Mouse (Mus musculus) embryonic facial prominence, embryonic 13.5 days (tissue): ENCODE measurements around the gene Bpifb1. TPM values are rescaled to one million over a fixed set of nuclear protein-coding genes. Genes with fewer than 3 reads are reported as not detected.
"Not testable (repeated sequence)": the region's sequence is repeated elsewhere in the genome, so short reads cannot be mapped to it uniquely, and the experiment has no call there.

Source experiments
- ATAC-seq: fragments of 200-750 bp; cut with Nextera tagmentation; 2 replicates; pipeline ENCODE4 v1.8.0; 2017; ENCODE audit warnings: low read depth; ENCODE audit not compliant: insufficient number of reproducible peaks, insufficient read depth, low FRiP score, low TSS enrichment
- H3K27ac ChIP-seq: fragments of 300-500 bp; sonication (generic); 2 replicates; pipeline ENCODE4 v1.5.1; 2015; ENCODE audit warnings: moderate library complexity, mild to moderate bottlenecking, inconsistent platforms
- H3K27me3 ChIP-seq: fragments of 300-500 bp; sonication (generic); 2 replicates; pipeline ENCODE4 v1.6.1; 2015; ENCODE audit warnings: mild to moderate bottlenecking, inconsistent platforms
- H3K36me3 ChIP-seq: fragments of 300-500 bp; sonication (generic); 2 replicates; pipeline ENCODE4 v1.6.1; 2015; ENCODE audit warnings: mild to moderate bottlenecking, inconsistent platforms
- H3K4me1 ChIP-seq: fragments of 300-500 bp; sonication (generic); 2 replicates; pipeline ENCODE4 v1.6.1; 2015; ENCODE audit warnings: inconsistent platforms
- H3K4me2 ChIP-seq: fragments of 300-500 bp; sonication (generic); 2 replicates; pipeline ENCODE4 v1.6.1; 2015; ENCODE audit warnings: moderate library complexity, mild to moderate bottlenecking, inconsistent platforms
- H3K4me3 ChIP-seq: fragments of 300-500 bp; sonication (generic); 2 replicates; pipeline ENCODE4 v1.5.1; 2015; ENCODE audit warnings: mild to moderate bottlenecking, inconsistent platforms
- H3K9ac ChIP-seq: fragments of 300-500 bp; sonication (generic); 2 replicates; pipeline ENCODE4 v1.6.1; 2015; ENCODE audit warnings: mild to moderate bottlenecking, inconsistent platforms
- H3K9me3 ChIP-seq: fragments of 300-500 bp; sonication (generic); 2 replicates; pipeline ENCODE4 v1.6.1; 2016; ENCODE audit warnings: inconsistent platforms
- WGBS: fragments of 180-500 bp; shearing (Covaris S2); methylation state at CpG from one replicate; pipeline ENCODE4 v1.1.7; 2015; ENCODE audit warnings: mixed read lengths; 5-methylcytosine and 5-hydroxymethylcytosine counted together
- polyA plus RNA-seq: library from polyadenylated mRNA; unstranded; fragments of >200 nt; fragmentation: Nextera tagmentation; extraction: Ambion mirVana; gene quantifications from 2 replicates; pipeline ENCODE4 v1.2.1, GENCODE M21; 2015

The Bpifb1 gene
- polyA plus RNA-seq, 1 experiment from 2014 or later: not detected

DNA sequence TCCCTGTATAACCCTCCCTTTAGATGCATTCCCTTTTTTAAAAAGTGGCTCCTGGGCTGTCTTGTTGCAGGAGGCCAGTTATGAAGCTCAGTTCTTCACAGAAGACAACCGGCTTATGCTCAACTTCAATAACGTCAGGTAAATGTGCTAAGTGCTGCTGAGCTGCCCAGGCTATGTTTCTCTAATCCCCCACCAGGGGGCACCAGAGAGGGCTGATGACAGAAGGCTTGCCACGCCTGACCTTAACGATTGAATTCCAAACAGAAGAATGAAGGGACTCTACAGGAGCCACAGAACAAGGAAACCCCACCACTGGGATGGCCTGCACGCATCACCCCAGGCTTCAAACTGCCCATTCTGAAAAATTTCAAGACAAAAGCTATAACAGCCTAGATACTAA is 24.6 kb downstream of the Bpifb1 start:
- Histone ChIP-seq H3K4me3 (no peak overlapping the region), H3K36me3 (no peaks in the 10 kb centered on the region), H3K9ac (no peak overlapping the region), H3K9me3 (no peaks in the 10 kb centered on the region), H3K27ac (no peak overlapping the region), H3K27me3 (no peaks in the 10 kb centered on the region), H3K4me2 (no peak overlapping the region), H3K4me1 (no peaks in the 10 kb centered on the region)
- WGBS: 13% methylated on average over 5 of the region's 5 CpGs
- ATAC-seq: no peak

DNA sequence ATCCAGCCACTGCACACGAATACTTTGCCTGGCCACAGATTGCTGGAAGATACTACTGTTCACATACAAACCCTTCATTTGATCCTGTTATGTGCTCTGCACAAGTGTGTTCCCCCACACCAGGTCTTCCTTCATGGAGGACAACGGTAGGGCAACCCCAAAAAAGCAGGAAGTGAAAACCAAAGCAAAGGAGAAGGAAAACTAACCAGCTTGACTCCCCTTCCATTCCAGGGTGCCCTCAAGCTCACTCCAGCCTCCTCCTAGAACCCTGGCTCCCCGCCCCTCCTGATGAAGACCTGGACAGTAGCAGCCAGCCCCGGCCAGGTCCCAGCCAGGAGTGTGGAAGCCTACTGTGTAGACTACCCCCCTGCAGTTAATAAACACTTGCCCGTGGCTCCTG is 29.3 kb downstream of the Bpifb1 start:
- Histone ChIP-seq H3K4me2 (no peak overlapping the region), H3K9ac (no peak overlapping the region), H3K9me3 (no peaks in the 10 kb centered on the region), H3K4me3 (no peak overlapping the region), H3K27ac (no peak overlapping the region), H3K36me3 (no peaks in the 10 kb centered on the region), H3K4me1 (peaks cover 12% of the 10 kb centered on the region), H3K27me3 (no peaks in the 10 kb centered on the region)
- 77% methylated on average over 5 of the region's 5 CpGs for WGBS
- no peak for ATAC-seq

DNA sequence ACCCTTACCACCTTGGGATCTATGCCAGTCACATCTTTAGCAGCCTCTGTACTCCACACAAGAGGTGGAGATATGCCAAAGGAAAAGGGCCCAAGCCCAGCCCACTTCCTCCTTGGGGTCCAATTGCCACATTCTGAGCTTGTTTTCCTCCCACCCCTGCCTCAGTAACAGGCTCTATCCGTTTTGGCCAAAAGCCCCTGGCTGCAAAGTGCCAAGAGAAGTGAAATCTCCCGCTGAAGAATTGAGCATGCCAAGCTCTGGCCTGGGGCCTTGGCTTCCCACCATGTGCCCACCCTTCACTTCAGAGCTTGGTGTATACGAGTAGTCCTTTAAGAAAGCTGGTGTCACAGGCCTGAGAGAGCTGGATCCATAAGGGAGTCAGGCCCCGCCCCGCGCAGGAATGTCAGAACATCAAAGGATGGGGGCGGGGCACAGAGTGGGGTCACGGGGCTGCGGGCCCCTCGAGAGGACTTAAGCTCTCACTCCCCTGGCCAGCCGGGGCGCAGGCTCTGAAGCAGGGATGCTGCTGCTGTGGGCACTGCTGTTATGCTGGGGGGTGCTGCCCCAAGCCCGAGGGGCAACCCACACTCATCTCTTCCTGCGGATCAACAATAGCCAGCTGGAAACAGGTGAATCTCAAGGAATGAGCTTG is 32.8 kb downstream of the Bpifb1 start, which contains the start of gene Bpifb5:
Gene Bpifb5 (plus strand): TSS at position 478 of the 652 bp plus-strand sequence.
- ATAC-seq: peak; percentile 65; the same call in 1 of the 2 replicates
- Histone ChIP-seq H3K27ac (no peak within 1 kb of the TSS), H3K4me2 (peak within 1 kb of the TSS; percentile 31)

DNA sequence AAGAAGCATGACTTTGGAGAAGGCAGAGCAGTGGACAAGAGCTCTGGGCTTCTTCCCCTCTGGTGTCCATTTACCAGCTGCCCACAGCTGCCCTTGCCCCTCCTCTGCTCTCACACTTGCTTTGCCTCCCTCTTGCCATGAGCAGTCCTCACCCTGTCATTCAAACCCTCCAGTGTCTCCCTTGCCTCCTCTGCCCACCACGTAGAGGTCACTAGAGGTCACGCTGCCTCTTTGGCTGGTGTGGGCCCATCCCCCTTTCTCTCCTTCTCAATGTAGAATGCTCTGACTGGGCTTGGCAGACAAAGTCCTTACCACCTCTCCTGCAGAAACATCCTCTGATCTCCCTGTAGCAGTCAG is 33.3 kb downstream of the Bpifb1 start:
- Histone ChIP-seq H3K36me3 (no peaks in the 10 kb centered on the region), H3K27me3 (no peaks in the 10 kb centered on the region), H3K9ac (no peak overlapping the region), H3K4me3 (no peak overlapping the region), H3K9me3 (no peaks in the 10 kb centered on the region), H3K4me2 (peak overlapping the region; percentile 31; the same call in 1 of the 2 replicates), H3K27ac (no peak overlapping the region), H3K4me1 (peaks cover 33% of the 10 kb centered on the region)
- ATAC-seq: no peak
- 14% methylated on average over 2 of the region's 2 CpGs for WGBS

More for the DNA sequence above, 32.8 kb downstream of the Bpifb1 start, which contains the start of gene Bpifb5:
- H3K9ac ChIP-seq: no peak within 1 kb of the TSS
- H3K4me1 ChIP-seq: peaks cover 30% of the 10 kb centered on the region
- H3K36me3 ChIP-seq: no peaks in the 10 kb centered on the region
- no peak within 1 kb of the TSS for H3K4me3 ChIP-seq
- H3K9me3 ChIP-seq: no peaks in the 10 kb centered on the region
- no peaks in the 10 kb centered on the region for H3K27me3 ChIP-seq
- 4% methylated on average over 14 of the region's 14 CpGs for WGBS

DNA sequence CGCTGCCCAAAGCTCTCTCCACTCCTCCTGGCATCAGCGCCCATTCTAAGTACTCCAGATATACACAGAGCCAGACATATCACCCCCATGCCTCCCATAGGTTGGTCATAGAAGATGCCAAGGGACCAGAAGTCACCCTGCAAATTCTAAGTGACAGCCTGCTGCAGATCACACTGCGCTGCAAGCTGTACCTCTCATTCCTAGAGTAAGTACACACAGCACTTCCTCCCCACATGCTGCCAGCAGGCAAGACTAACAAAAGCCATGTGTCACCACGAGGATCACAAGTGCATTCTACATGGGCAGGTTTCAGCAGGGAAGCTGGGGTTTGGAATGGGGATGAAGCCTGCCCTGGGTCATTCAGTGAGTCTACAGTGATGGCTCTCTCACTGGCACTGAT is 36.4 kb downstream of the Bpifb1 start:
- Histone ChIP-seq H3K9ac (0 out of 2 replicates have a peak overlapping the region, but pooled peaks have one; percentile 21), H3K4me1 (peaks cover 36% of the 10 kb centered on the region), H3K4me2 (no peak overlapping the region), H3K36me3 (no peaks in the 10 kb centered on the region), H3K4me3 (no peak overlapping the region), H3K9me3 (no peaks in the 10 kb centered on the region), H3K27ac (no peak overlapping the region), H3K27me3 (no peaks in the 10 kb centered on the region)
- 55% methylated on average over 4 of the region's 4 CpGs for WGBS
- no peak for ATAC-seq

DNA sequence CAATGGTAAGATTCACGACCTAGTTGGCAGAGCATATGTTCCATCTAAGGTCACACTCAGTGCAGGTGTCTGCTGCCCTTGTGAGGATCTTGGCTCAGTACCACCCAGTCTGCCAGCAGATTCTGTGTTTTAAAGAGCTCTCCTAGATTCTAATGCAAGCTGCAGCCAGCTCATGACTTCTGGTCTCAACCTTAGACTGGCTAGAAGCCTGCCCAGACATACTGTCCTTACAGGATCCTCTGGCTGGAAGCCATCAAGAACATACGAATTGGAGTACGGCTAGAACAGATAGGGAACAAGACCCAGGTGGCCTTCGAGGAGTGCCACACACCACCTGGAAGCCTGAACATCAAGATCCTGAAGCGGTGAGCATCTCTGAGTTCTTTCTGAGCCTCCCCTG is 37.2 kb downstream of the Bpifb1 start:
- ATAC-seq: no peak
- H3K4me1 ChIP-seq: peaks cover 36% of the 10 kb centered on the region
- 81% methylated on average over 5 of the region's 5 CpGs for WGBS
- no peaks in the 10 kb centered on the region for H3K9me3 ChIP-seq
- no peak overlapping the region for H3K27ac ChIP-seq
- no peak overlapping the region for H3K9ac ChIP-seq
- no peak overlapping the region for H3K4me3 ChIP-seq
- no peaks in the 10 kb centered on the region for H3K36me3 ChIP-seq
- no peak overlapping the region for H3K4me2 ChIP-seq
- H3K27me3 ChIP-seq: no peaks in the 10 kb centered on the region

DNA sequence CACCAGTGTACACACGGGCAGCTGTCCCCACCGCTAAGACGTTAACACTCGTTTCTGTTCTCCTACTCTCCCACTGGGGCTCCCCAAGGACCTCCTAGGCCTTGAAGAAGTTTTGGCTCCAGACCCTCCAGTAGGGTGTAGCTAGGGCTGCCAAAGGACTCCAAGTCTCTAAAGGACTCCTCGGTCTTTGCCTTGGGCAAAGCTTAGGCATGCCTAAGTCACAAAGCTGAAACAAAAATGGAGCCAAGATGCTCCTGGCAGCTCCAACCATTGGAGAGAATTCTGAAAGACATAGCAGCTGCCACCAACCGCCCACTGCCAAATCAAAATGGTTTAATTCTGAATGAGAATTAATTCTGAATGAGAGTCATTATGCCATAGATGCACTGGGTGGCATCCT is 42.8 kb downstream of the Bpifb1 start:
- Histone ChIP-seq H3K36me3 (no peaks in the 10 kb centered on the region), H3K4me3 (no peak overlapping the region), H3K4me2 (no peak overlapping the region), H3K9ac (no peak overlapping the region), H3K27me3 (no peaks in the 10 kb centered on the region), H3K4me1 (peaks cover 6% of the 10 kb centered on the region; the same call in 1 of the 2 replicates), H3K27ac (no peak overlapping the region), H3K9me3 (no peaks in the 10 kb centered on the region)
- no peak for ATAC-seq
- 90% methylated on average over 6 of the region's 6 CpGs for WGBS

DNA sequence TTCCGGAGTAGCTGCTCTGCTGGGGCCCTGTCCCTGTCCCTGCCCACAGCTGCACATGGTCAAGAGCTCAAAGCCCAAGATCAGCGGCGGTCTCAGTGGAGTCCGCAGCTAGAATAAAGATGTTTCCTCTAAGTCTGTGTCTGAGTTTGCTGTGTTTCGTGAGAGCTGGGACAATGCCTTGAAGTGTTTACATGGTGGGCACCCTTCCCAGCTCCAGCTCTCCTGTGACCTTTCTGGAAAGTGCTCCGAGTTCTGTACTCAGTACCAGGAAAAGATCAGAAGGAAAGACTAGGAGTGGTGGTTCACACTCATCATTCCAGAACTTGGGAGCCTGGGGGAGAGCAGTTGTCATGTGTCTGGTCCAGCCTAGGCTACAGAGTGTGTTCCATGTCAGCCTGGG is 50.2 kb downstream of the Bpifb1 start:
- Histone ChIP-seq H3K27ac (no peak overlapping the region), H3K9ac (no peak overlapping the region), H3K27me3 (no peaks in the 10 kb centered on the region), H3K4me3 (no peak overlapping the region), H3K4me1 (no peaks in the 10 kb centered on the region), H3K36me3 (no peaks in the 10 kb centered on the region), H3K9me3 (no peaks in the 10 kb centered on the region), H3K4me2 (no peak overlapping the region)
- 84% methylated on average over 6 of the region's 6 CpGs for WGBS
- ATAC-seq: no peak

DNA sequence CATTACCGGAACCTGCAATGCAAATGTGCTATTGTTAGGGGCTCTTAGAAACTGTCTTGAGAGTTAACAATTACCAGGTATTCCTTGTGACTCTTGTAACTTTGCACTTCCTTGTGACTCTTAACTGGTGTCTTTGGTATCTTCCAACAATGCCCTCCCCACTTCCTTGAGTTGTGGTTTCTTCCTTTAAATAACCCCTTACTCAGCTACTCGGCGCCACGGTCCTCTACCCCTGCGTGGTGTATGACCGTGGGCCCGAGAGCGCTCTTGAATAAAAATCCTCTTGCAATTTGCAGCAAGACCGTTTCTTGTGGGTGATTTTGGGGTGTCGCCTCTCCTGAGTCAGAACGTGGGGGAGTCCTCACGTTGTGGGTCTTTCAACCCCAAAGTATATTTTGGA is 52.1 kb downstream of the Bpifb1 start:
- not testable (repeated sequence) for H3K4me1 ChIP-seq, H3K27me3 ChIP-seq, H3K4me3 ChIP-seq, H3K9me3 ChIP-seq, H3K27ac ChIP-seq, H3K9ac ChIP-seq, H3K36me3 ChIP-seq, ATAC-seq, H3K4me2 ChIP-seq
- WGBS: 92% methylated on average over 11 of the region's 12 CpGs

DNA sequence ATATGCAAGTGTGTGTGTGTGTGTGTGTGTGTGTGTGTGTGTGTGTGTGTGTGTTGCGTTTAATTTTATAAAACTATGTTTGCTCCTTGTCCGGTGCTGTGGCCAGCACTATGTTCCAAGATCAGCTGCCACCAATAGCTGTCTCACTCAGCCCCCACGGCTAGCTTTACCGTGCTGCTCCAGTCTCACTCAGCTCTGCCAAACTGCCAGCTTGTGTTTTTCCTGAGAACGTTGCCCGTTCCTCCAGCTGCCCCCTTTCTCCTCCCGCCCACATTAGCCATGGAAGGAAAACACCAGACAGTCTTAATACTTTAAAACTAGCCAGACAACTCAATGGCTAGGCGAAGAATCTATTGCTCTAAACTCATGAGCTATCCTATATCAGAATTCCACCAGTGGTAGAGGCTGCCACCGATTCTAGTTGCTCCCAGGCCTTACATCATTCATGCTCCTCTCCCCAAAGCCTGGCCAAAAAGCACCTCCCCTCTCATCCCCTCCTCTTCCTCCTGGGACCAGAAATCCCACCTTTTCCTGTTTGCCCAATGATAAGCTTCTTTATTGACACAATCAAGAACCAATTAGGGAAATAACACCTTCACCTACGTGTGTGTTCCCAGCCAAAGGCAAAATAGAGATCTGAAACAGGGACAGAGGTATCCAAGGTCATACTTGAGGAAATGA is 52.9 kb downstream of the Bpifb1 start:
- WGBS: 89% methylated on average over 10 of the region's 10 CpGs
- H3K9ac ChIP-seq: no peak overlapping the region

DNA sequence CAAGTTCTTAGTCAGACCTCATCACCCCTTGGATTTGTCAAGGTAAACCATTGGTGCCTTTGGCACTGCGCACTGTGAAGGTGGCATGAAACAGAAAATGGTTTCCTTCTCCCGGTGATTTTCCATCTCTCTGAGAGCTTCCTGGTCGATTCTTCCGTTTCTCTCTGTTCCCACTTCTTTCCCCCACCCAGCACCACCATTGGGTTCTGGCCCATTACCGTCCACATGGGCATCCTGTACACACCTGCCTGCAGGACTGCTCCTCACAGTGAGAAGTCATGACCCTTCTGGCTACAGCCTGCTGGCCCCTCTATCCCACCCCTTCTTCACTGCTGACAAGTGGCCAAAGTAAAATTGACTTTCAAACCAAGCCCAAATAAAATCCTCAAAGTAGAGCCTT is 54.7 kb downstream of the Bpifb1 start:
- Histone ChIP-seq H3K27me3 (no peaks in the 10 kb centered on the region), H3K36me3 (no peaks in the 10 kb centered on the region)
- 89% methylated on average over 5 of the region's 5 CpGs for WGBS

More for the DNA sequence above, 52.9 kb downstream of the Bpifb1 start:
- no peaks in the 10 kb centered on the region for H3K4me1 ChIP-seq
- no peaks in the 10 kb centered on the region for H3K27me3 ChIP-seq
- H3K36me3 ChIP-seq: no peaks in the 10 kb centered on the region
- no peaks in the 10 kb centered on the region for H3K9me3 ChIP-seq
- no peak overlapping the region for H3K4me2 ChIP-seq
- no peak overlapping the region for H3K27ac ChIP-seq
- H3K4me3 ChIP-seq: no peak overlapping the region
- ATAC-seq: no peak

DNA sequence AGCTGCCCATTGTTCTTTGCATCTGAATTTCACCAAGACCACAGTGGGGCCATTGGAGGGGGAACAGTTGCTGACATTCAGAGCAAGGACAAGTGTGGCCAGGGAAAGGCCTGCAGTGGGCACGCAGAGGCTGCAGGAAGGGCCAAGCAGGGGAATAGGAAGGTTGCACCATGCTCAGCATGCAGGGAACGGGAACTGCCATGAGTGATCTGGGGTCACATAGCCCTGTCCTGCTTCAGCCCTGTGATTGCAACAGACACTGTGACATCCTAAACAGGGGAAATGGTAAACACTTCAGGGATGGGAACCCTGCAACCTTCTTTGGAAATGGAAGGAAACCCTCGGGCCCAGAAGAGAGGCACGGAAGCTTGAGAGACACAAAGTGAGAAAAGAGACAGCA is 64.6 kb downstream of the Bpifb1 start:
- not testable (repeated sequence) for H3K9ac ChIP-seq, ATAC-seq, H3K4me1 ChIP-seq, H3K27ac ChIP-seq, H3K4me2 ChIP-seq, H3K9me3 ChIP-seq, H3K4me3 ChIP-seq, H3K27me3 ChIP-seq, H3K36me3 ChIP-seq
- WGBS: 86% methylated on average over 2 of the region's 4 CpGs

More for the DNA sequence above, 54.7 kb downstream of the Bpifb1 start:
- Histone ChIP-seq H3K4me1 (no peaks in the 10 kb centered on the region), H3K27ac (no peak overlapping the region), H3K4me3 (no peak overlapping the region), H3K4me2 (no peak overlapping the region), H3K9me3 (no peaks in the 10 kb centered on the region), H3K9ac (no peak overlapping the region)
- no peak for ATAC-seq
